8 mouse cellular contexts compared by ENCODE assay signal in genomic region chr10:4404895-4405491, GRCm38 (mm10). TPM values are rescaled to one million over a fixed set of nuclear protein-coding genes. Genes with fewer than 3 reads are reported as not detected.
DNase-seq lines count a peak whose midpoint lies in the region; ATAC-seq and TF ChIP-seq lines count a peak whose summit lies in the region.

No protein-coding gene starts in this region.

- H3K27ac ChIP-seq in forebrain, embryonic 16.5 days (ENCODE audit: low read length), result no peak overlapping the region
- H3K27ac ChIP-seq in intestine, postnatal 0 days (ENCODE audit: low read depth, low read length), result no peak overlapping the region
- H3K27ac ChIP-seq in stomach, postnatal 0 days (replicated peaks), result no peak overlapping the region

- H3K27me3 ChIP-seq in forebrain, embryonic 16.5 days (replicated peaks; ENCODE audit: control insufficient read depth, insufficient read depth, low read length), result no peaks in the 10 kb centered on the region
- H3K27me3 ChIP-seq in intestine, postnatal 0 days (replicated peaks; ENCODE audit: control insufficient read depth, insufficient read depth, low read length), result no peaks in the 10 kb centered on the region
- H3K27me3 ChIP-seq in stomach, postnatal 0 days (ENCODE audit: control insufficient read depth, insufficient read depth, low read length), result no peaks in the 10 kb centered on the region

- TF ChIP-seq EP300 in stomach, postnatal 0 days (optimal IDR thresholded peaks at IDR 0.05), result no peak

- no peak overlapping the region for H3K4me3 ChIP-seq in forebrain, embryonic 16.5 days (replicated peaks; ENCODE audit: low read length)
- no peak overlapping the region for H3K4me3 ChIP-seq in intestine, postnatal 0 days (ENCODE audit: low read depth, low read length)
- H3K4me3 ChIP-seq in stomach, postnatal 0 days (ENCODE audit: low read depth, low read length), result no peak overlapping the region

- peak; percentile 75 for ATAC-seq in forebrain, embryonic 16.5 days
- ATAC-seq in intestine, postnatal 0 days, result no peak; the same call in 1 of the 2 replicates
- ATAC-seq in stomach, postnatal 0 days (ENCODE audit: low FRiP score, low TSS enrichment), result peak; percentile 42; the same call in 1 of the 2 replicates

- no peak overlapping the region for H3K9ac ChIP-seq in forebrain, embryonic 16.5 days (replicated peaks; ENCODE audit: low read depth, low read length)
- H3K9ac ChIP-seq in intestine, postnatal 0 days (ENCODE audit: low read depth, low read length), result no peak overlapping the region
- H3K9ac ChIP-seq in stomach, postnatal 0 days (ENCODE audit: low read length), result no peak overlapping the region

- H3K9me3 ChIP-seq in forebrain, embryonic 16.5 days (ENCODE audit: control insufficient read depth, low read length), result no peaks in the 10 kb centered on the region
- H3K9me3 ChIP-seq in intestine, postnatal 0 days (ENCODE audit: control insufficient read depth), result no peaks in the 10 kb centered on the region
- no peaks in the 10 kb centered on the region for H3K9me3 ChIP-seq in stomach, postnatal 0 days (ENCODE audit: control insufficient read depth, low read length)

- WGBS in forebrain, embryonic 16.5 days, result 54% methylated on average over 5 of the region's 5 CpGs
- WGBS in intestine, postnatal 0 days, result 59% methylated on average over 5 of the region's 5 CpGs
- WGBS in stomach, postnatal 0 days, result 63% methylated on average over 5 of the region's 5 CpGs

- peak; percentile 39 to 57 for DNase-seq in frontal cortex, postnatal 36 days (ENCODE audit: low spot score in 2 of 2)
- no peak for DNase-seq in frontal cortex, postnatal 14 days (ENCODE audit: low spot score in 2 of 2)
- DNase-seq in A20 (ENCODE audit: low read depth, low spot score), result peak; percentile 63
- DNase-seq in brain, embryonic 18.5 days (ENCODE audit: low read depth, low spot score), result peak; percentile 50
- peak; percentile 63 for DNase-seq in lung, postnatal 25 days (ENCODE audit: low spot score)
- no peak for DNase-seq in stomach, postnatal 0 days (ENCODE audit: low spot score)

- no peak overlapping the region for H3K4me2 ChIP-seq in forebrain, embryonic 16.5 days (ENCODE audit: low read length)
- no peak overlapping the region for H3K4me2 ChIP-seq in intestine, postnatal 0 days (replicated peaks; ENCODE audit: low read depth)
- H3K4me2 ChIP-seq in stomach, postnatal 0 days (replicated peaks; ENCODE audit: low read depth), result no peak overlapping the region

- no peaks in the 10 kb centered on the region for H3K4me1 ChIP-seq in forebrain, embryonic 16.5 days (replicated peaks; ENCODE audit: control insufficient read depth, insufficient read depth, low read length)
- H3K4me1 ChIP-seq in intestine, postnatal 0 days (replicated peaks; ENCODE audit: control insufficient read depth, insufficient read depth, low read length), result no peaks in the 10 kb centered on the region
- H3K4me1 ChIP-seq in stomach, postnatal 0 days (replicated peaks; ENCODE audit: control insufficient read depth, insufficient read depth), result no peaks in the 10 kb centered on the region

- TF ChIP-seq CTCF in intestine, postnatal 0 days (IDR thresholded peaks at IDR 0.05; ENCODE audit: low read depth), result peak; percentile 84
- peak; percentile 83 for TF ChIP-seq CTCF in stomach, postnatal 0 days (IDR thresholded peaks at IDR 0.05; ENCODE audit: low read depth)

- H3K36me3 ChIP-seq in forebrain, embryonic 16.5 days (ENCODE audit: control insufficient read depth, insufficient read depth), result peaks cover 7% of the 10 kb centered on the region
- peaks cover 47% of the 10 kb centered on the region for H3K36me3 ChIP-seq in intestine, postnatal 0 days (ENCODE audit: control insufficient read depth, insufficient read depth)
- H3K36me3 ChIP-seq in stomach, postnatal 0 days (ENCODE audit: control insufficient read depth, insufficient read depth, low read length), result peaks cover 5% of the 10 kb centered on the region; the same call in 1 of the 2 replicates

RNA-seq across cellular contexts. Expression of gene Zbtb2, which starts 17.1 kb away (rescaled TPM):
- 17.9 and 19.3 TPM in 2 replicates for polyA plus RNA-seq in forebrain, embryonic 16.5 days (2015; fragmentation: Nextera tagmentation; extraction: Ambion mirVana)
- 5.1 and 5.6 TPM in 2 replicates for polyA plus RNA-seq in intestine, postnatal 0 days (2015; fragmentation: Nextera tagmentation; extraction: Ambion mirVana)
- polyA plus RNA-seq in stomach, postnatal 0 days (2015; fragmentation: Nextera tagmentation; extraction: Ambion mirVana), result 5.3 and 5.8 TPM in 2 replicates

RNA-seq across cellular contexts. Expression of gene Rmnd1, which starts 27.2 kb away (rescaled TPM):
- polyA plus RNA-seq in forebrain, embryonic 16.5 days (2015; fragmentation: Nextera tagmentation; extraction: Ambion mirVana), result 53.6 and 57.5 TPM in 2 replicates
- polyA plus RNA-seq in intestine, postnatal 0 days (2015; fragmentation: Nextera tagmentation; extraction: Ambion mirVana), result 24.8 and 26.8 TPM in 2 replicates
- polyA plus RNA-seq in stomach, postnatal 0 days (2015; fragmentation: Nextera tagmentation; extraction: Ambion mirVana), result 16.6 and 19.3 TPM in 2 replicates

RNA-seq across cellular contexts. Expression of gene Armt1, which starts 27.3 kb away (rescaled TPM):
- polyA plus RNA-seq in forebrain, embryonic 16.5 days (2015; fragmentation: Nextera tagmentation; extraction: Ambion mirVana), result 12.8 and 14.1 TPM in 2 replicates
- 9.5 and 10.3 TPM in 2 replicates for polyA plus RNA-seq in intestine, postnatal 0 days (2015; fragmentation: Nextera tagmentation; extraction: Ambion mirVana)
- 7.5 and 8.1 TPM in 2 replicates for polyA plus RNA-seq in stomach, postnatal 0 days (2015; fragmentation: Nextera tagmentation; extraction: Ambion mirVana)

Comparison
In these comparisons a context has a peak if more than half of its experiments do, and no peak if none do; other contexts are left out.
1. DNase-seq: peak in frontal cortex, postnatal 36 days (2 of 2), A20 (single experiment), brain, embryonic 18.5 days (single experiment) and lung, postnatal 25 days (single experiment); none in frontal cortex, postnatal 14 days (0 of 2) and stomach, postnatal 0 days (single experiment).